Mouse (Mus musculus) telencephalon, adult 2 months (tissue): Measurements from ENCODE around the gene Zdhhc1.

Experiments used
- DNase-seq: peaks from one replicate; pipeline ENCODE4 v3.0.0-alpha.2; 2011; ENCODE audit warnings: low read depth, low spot score

Zdhhc1 gene

GRCm38 (mm10) chr8:105518436-105519313 is 22.0 kb upstream of the Zdhhc1 start, which contains the start of gene Hsd11b2:
Gene Hsd11b2 (plus strand): TSS chr8:105518755.
- DNase-seq = no peak

DNA sequence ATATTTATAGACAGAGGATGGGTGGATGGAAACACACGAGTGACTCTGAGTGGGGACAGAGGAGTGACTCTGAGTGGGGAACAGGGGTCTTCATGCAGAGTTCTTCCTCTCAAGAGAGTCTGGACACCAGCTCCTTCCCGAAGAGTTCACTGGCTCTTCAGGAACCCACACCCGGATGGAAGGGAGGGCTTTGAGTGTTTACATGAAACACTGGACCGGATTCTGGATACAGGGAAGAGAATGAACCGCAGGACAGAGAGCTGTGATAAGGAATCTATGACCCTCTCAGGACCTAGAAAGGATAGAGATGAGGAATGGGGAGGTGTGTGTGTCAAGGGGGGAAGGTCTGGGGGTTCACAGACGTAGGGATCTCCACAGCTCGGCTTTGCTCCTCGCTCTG is 20.6 kb upstream of the Zdhhc1 start:
- no peak for DNase-seq

GRCm38 (mm10) chr8:105516018-105516645 is 19.4 kb upstream of the Zdhhc1 start:
- DNase-seq = no peak

DNA sequence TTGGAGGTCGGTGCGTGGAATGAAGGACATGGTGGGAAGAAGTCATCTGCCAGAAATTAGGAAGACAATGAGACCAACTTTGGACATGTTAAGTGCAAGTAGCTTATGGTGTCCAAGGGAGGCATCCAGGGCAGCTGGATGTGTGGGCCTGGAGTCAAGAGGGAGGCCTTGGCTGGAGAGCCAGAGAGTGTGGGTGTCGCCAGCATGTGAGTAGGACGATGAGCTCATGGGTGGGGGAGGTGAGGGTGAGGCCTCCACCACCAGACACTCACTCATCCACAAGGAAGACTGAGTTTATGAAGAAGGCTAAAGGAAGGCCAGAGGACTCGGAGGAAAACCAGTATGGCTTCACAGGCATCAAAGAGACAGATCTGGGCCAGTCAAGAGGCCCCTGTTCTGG is 18.0 kb upstream of the Zdhhc1 start:
- no peak for DNase-seq

DNA sequence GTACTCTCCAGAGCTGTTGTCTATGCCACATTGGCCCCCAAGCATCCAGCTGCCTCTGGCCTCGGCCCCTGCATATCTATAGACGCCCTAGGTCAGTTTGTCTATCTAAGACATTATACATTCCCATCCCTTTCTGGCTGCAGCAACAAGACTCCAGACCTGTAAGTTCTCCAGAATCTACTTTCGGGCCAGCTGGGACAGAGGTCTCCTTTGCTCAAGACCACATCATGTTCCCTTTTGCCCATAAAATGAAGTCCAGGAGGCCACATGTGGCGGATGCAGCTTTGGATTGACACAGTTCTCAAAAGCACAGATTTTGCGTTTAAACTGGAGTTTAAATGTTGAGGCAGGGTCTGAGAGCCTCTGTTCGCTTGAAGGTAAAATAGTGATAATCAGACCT is 17.5 kb upstream of the Zdhhc1 start:
- no peak for DNase-seq

GRCm38 (mm10) chr8:105509997-105510735 is 13.5 kb upstream of the Zdhhc1 start:
- no peak for DNase-seq

GRCm38 (mm10) chr8:105508758-105509157 is 12.1 kb upstream of the Zdhhc1 start:
- DNase-seq = no peak

DNA sequence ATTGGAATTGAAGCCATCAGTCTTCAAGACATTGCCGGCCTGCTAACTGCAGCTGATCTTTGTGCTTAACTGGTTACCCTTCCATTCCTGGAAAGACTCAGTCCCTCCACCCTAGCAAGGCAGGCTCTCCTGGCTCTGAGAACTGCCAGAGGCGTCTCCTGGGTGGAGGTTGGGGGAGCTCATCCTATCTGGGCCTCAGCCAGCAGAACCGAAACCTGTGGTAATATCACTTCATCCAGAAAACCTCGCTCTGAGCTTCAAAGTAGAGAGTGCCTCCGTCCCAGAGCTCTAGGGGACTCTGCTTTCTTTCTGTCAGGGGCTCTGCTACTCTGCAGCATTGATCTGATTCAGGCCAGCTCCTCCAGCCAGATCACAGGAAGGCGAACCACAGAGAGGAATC is 10.3 kb upstream of the Zdhhc1 start:
- DNase-seq = no peak

DNA sequence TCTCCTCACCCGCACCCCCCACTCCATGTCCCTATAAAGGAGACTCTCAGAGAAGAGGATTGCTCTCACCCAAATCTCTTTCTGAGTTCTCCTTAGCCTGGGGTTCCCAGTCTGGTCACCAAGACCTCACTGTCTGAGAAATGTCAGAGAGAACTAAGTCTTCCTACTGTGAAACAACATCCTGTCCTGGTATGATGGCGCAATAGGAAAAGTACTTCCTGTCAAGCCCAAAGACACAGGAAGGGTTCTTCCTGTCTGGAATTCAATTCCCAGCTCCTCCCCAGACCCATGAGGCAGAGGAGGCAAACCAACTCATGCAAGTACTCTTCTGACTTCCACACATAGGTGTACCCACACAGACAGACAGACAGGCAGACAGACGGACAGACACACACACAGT is 7.9 kb upstream of the Zdhhc1 start:
- DNase-seq = no peak

GRCm38 (mm10) chr8:105499787-105500186 is 3.1 kb upstream of the Zdhhc1 start:
- no peak for DNase-seq

DNA sequence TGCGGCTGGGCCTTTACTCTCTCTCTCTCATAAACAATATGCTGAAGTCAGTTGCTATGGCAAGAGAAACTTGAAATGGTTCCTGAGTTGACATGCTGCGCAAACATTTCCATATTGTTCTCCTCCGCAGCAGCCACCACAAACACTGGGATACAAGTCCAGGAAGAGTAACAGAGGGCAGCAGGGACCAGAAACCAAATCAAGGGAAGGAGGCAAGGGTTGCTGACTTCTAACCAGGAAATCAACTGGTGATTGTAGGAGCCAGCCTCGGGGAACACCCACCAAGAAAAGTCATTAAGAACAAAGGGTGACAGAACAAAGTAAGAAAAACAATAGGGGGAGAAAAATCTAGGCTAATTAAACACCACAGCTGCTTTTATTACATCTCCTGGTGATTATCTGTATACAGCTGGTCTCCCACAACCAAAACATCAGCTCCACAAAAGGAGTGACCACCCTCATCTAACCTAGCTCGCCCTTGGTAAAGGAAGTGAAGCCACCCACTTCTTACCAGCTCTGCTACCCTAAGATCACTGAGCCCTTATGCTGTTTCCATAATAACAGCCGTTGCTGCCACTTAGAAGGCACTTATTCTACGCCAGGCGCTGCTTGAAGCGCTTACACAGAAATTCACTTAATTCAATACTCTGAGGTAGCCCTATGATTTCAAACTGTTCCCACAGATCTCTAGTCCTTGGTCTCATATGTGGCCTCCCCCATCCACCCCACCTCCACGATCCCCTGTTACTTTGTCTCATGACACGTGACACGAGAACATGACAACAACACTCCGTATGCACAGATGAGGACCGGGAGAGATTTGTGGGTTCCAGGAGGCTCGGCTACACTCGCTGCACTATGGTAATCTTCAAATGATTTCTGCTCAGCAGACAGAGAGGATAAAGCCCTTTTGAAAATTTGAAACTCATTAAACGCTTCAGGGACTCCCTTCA is 1.1 kb downstream of the Zdhhc1 start:
- DNase-seq = no peak

GRCm38 (mm10) chr8:105494566-105494965 is 2.1 kb downstream of the Zdhhc1 start:
- no peak for DNase-seq

- DNase-seq = no peak
Measured at GRCm38 (mm10) chr8:105493495-105493894, 3.2 kb downstream of the Zdhhc1 start.

- DNase-seq = no peak
Measured at GRCm38 (mm10) chr8:105489281-105489680, 7.4 kb downstream of the Zdhhc1 start.

DNA sequence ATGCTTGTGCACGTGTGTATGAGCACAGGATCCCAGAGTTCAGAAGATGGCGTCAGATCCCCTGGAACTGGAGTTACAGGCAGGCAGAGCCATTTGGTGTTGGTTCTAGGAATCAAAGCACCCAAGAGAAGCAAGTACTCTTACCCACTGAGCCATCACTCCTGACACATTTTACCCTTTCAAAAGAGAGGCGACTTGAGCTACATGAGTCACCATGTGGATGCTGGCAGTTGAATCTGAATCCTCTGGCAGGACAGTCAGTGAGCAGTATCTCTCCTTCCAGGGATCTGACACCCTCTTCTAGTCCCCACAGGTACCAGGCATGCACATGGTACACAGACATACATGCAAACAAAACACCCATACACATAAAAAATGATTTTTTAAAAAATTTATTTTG is 8.6 kb downstream of the Zdhhc1 start:
- no peak for DNase-seq

- DNase-seq = no peak
Measured at GRCm38 (mm10) chr8:105484392-105484791, 12.3 kb downstream of the Zdhhc1 start.

DNA sequence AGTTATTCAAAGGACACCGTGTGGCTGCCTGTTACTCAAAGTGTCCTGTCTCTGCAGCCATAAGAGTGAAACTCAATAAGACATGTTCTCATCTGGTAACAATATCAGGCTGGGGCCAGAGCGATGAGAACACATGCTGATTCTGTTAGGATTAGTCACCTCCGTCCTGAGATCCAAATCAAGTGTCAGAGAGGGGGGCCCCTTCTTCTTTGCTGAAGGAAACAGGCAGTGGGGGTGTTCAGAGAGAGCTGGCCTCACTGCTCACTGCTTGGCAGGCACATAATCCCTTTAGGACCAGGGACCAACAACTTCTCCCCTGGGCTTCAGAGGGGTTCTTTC is 12.7 kb downstream of the Zdhhc1 start:
- DNase-seq = no peak

DNA sequence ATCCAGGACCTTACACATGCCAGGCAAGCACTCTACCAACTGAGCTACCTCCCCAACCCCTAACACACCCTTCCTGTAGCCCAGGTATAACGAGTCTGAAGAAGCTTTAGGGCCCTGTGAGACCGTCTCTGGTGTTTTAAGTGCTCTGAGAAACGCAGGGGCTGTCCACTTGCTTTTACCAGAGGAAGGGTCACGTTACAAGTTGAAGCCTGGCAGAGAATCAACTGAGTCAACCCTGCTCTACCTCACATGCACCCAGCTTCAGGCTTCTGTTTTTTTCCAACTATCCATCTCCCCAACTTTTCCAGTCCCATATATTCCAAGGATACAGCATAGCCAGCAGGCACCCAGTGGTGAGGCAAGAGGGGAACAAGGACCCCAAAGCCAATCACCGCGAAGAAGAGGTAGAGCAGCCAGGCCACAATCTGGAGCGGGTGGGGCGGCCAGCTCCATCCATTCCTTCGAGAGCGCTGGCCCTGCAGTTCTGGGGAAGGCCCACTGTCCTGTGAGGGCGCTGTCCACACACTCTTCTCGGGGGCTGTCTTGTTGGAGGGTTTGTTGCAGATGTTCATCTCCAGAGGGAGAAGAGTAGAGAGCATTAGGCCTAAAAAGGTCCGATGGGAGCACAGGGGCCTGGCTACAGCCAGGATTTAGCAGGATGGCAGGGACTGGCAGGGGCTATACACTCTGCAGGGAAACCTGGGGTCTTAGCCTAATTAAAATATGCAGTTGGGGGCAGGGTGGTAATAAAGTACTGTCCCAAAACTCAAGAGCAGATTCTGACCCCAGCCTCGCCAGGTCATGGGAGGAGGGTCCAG is 13.3 kb downstream of the Zdhhc1 start:
- DNase-seq = no peak

- DNase-seq = no peak
Measured at GRCm38 (mm10) chr8:105482123-105482522, 14.6 kb downstream of the Zdhhc1 start.

GRCm38 (mm10) chr8:105481453-105481852 is 15.2 kb downstream of the Zdhhc1 start:
- no peak for DNase-seq

DNA sequence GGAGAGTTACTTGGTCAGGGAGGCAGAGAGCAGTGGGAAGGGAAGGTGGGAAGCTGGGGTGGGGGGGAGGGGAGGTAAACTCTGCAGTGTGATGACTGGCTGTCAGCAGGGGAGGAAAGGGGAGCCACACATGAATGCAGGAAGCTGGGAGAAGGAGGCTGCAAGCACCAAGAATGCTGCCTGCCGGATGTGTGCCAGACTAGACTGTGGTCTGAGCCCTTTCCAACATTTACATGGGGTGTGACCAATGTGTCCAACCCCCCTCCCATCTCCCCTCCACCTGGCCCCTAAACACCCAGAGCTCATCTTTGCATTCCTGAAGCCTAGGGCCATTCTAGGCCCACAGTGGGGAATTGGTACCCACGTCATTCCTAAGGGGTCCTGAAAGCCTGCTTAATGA is 15.7 kb downstream of the Zdhhc1 start:
- DNase-seq = no peak
